Mouse (Mus musculus) forebrain, embryonic 14.5 days (tissue): ENCODE data around the gene Hist2h2ac. TPM values are rescaled to one million over a fixed set of nuclear protein-coding genes. Genes with fewer than 3 reads are reported as not detected.
"Not testable (repeated sequence)": the region's sequence is repeated elsewhere in the genome, so short reads cannot be mapped to it uniquely, and the experiment has no call there.

ENCODE experiments used
- ATAC-seq: fragments of 200-750 bp; cut with Nextera tagmentation; 2 replicates; pipeline ENCODE4 v1.8.0; 2017; ENCODE audit warnings: mild to moderate bottlenecking, moderate library complexity
- DNase-seq: peaks from one replicate; pipeline ENCODE4 v3.0.0-alpha.2; 2015; ENCODE audit warnings: low spot score
- H3K27ac ChIP-seq: fragments of 300-500 bp; sonication (generic); 2 replicates; pipeline ENCODE4 v1.5.1; 2014; ENCODE audit warnings: low read depth, mild to moderate bottlenecking, control low read depth, low read length, moderate library complexity
- H3K27me3 ChIP-seq: fragments of 300-500 bp; sonication (generic); replicated peaks from 2 replicates; pipeline ENCODE4 v1.6.1; 2014; ENCODE audit warnings: low read length, control low read depth, mixed read lengths; ENCODE audit not compliant: control insufficient read depth, insufficient read depth
- H3K36me3 ChIP-seq: fragments of 300-500 bp; sonication (generic); 2 replicates; pipeline ENCODE4 v1.6.1; 2014; ENCODE audit warnings: low read length, control low read depth; ENCODE audit not compliant: control insufficient read depth, insufficient read depth
- H3K4me1 ChIP-seq: fragments of 300-500 bp; sonication (generic); 2 replicates; pipeline ENCODE4 v1.6.1; 2014; ENCODE audit warnings: antibody characterized with exemption, low read length, control low read depth; ENCODE audit not compliant: control insufficient read depth, insufficient read depth
- H3K4me2 ChIP-seq: fragments of 300-500 bp; sonication (generic); 2 replicates; pipeline ENCODE4 v1.6.1; 2014; ENCODE audit warnings: mild to moderate bottlenecking, control low read depth, low read length
- H3K4me3 ChIP-seq: fragments of 300-500 bp; sonication (generic); 2 replicates; pipeline ENCODE4 v1.5.1; 2014; ENCODE audit warnings: low read depth, low read length, control low read depth
- H3K9ac ChIP-seq: fragments of 300-500 bp; sonication (generic); 2 replicates; pipeline ENCODE4 v1.6.1; 2014; ENCODE audit warnings: mild to moderate bottlenecking, low read length, control low read depth, moderate library complexity
- H3K9me3 ChIP-seq: fragments of 300-500 bp; sonication (generic); replicated peaks from 2 replicates; pipeline ENCODE4 v1.6.1; 2016; ENCODE audit warnings: low read length, control low read depth, mixed read lengths; ENCODE audit not compliant: control insufficient read depth
- WGBS: fragments of 180-500 bp; shearing (Covaris S2); extraction: QIAGEN DNeasy Blood & Tissue Kit; methylation state at CpG from one replicate; pipeline ENCODE4 v1.1.7; 2014; 5-methylcytosine and 5-hydroxymethylcytosine counted together
- polyA plus RNA-seq: library from polyadenylated mRNA; unstranded; fragments of >200 nt; fragmentation: Nextera tagmentation; extraction: Ambion mirVana; gene quantifications from 2 replicates; pipeline ENCODE4 v1.2.1, GENCODE M21; 2014

The Hist2h2ac gene
- polyA plus RNA-seq, 1 experiment from 2014 or later: 7.5 TPM

DNA sequence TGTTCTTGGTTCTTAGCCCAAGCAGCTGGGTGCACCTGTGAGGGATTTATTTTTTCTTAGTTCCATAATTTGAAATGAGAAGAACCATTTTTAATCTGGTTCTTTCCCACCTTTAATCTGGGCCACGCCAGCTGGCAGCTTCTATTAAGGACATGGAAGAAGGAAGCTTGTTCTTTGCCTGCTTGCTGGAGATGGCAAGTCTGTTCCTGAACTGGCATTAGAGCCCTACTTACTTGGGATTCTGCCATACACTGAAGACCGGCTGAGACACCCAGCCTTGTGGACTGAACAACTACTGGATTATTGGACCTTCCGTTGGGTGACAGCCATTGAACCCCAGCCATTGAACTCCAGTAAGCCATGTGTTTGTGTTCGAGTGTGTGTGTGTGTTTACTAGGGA is 2.1 kb upstream of the Hist2h2ac start:
- DNase-seq (no peak), ATAC-seq (no peak)
- Histone ChIP-seq H3K9ac (peak overlapping the region; percentile 17; the same call in 1 of the 2 replicates), H3K36me3 (no peaks in the 10 kb centered on the region), H3K4me1 (peaks cover 26% of the 10 kb centered on the region), H3K27me3 (no peaks in the 10 kb centered on the region), H3K4me2 (peak overlapping the region; percentile 63), H3K4me3 (no peak overlapping the region), H3K27ac (no peak overlapping the region), H3K9me3 (no peaks in the 10 kb centered on the region)
- 84% methylated on average over 4 of the region's 4 CpGs for WGBS

DNA sequence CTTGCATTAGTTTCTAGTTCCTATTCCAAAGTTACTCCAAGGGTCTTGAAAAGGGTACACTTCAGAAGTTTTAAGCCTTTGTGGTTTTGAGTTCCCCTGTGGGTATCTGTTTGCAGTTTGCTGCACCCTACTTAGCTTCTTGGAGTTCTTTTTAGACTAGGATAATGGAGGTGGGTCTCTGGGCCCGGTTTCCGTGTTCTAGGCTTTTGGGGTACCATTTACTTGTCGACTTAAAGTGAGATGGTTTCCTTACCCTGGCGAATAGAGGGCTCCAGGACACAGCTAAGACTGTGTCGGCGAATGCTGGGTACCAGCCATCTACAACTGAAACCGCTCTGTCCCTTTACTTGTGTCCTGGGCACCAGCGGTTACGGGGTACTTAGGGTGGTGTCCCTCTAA is 959 bp upstream of the Hist2h2ac start:
- 5% methylated on average over 9 of the region's 9 CpGs for WGBS
- H3K9ac ChIP-seq: peak overlapping the region; percentile 83
- no peak for ATAC-seq
- no peak for DNase-seq
- peak overlapping the region; percentile 63 for H3K4me2 ChIP-seq
- H3K36me3 ChIP-seq: no peaks in the 10 kb centered on the region
- H3K9me3 ChIP-seq: no peaks in the 10 kb centered on the region
- H3K27ac ChIP-seq: peak overlapping the region; percentile 97
- H3K4me3 ChIP-seq: peak overlapping the region; percentile 59
- H3K4me1 ChIP-seq: peaks cover 26% of the 10 kb centered on the region
- H3K27me3 ChIP-seq: no peaks in the 10 kb centered on the region

DNA sequence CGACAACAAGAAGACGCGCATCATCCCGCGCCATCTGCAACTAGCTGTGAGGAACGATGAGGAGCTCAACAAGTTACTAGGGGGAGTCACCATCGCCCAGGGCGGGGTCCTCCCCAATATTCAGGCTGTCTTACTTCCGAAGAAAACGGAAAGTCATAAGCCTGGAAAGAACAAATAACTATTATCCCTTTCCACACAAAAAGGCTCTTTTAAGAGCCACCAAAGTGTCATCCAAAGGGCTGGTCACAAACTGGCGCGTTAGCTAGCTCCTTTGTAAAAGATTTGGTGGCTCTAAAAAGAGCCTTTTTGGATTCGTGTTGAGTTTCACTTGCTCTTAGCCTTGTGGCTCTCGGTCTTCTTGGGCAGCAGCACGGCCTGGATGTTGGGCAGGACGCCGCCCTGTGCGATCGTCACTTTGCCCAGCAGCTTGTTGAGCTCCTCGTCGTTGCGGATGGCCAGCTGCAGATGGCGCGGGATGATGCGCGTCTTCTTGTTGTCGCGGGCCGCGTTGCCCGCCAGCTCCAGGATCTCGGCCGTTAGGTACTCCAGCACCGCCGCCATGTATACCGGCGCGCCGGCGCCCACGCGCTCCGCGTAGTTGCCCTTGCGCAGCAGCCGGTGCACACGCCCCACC is 432 bp downstream of the Hist2h2ac start:
- under 1% methylated on average over 26 of the region's 47 CpGs for WGBS
- peak overlapping the region; percentile 59 for H3K4me3 ChIP-seq
- not testable (repeated sequence) for DNase-seq, H3K9me3 ChIP-seq, H3K27me3 ChIP-seq, H3K36me3 ChIP-seq, ATAC-seq
- peak overlapping the region; percentile 83 for H3K9ac ChIP-seq
- H3K4me2 ChIP-seq: peak overlapping the region; percentile 63
- H3K27ac ChIP-seq: peak overlapping the region; percentile 97
- H3K4me1 ChIP-seq: peaks cover 23% of the 10 kb centered on the region

DNA sequence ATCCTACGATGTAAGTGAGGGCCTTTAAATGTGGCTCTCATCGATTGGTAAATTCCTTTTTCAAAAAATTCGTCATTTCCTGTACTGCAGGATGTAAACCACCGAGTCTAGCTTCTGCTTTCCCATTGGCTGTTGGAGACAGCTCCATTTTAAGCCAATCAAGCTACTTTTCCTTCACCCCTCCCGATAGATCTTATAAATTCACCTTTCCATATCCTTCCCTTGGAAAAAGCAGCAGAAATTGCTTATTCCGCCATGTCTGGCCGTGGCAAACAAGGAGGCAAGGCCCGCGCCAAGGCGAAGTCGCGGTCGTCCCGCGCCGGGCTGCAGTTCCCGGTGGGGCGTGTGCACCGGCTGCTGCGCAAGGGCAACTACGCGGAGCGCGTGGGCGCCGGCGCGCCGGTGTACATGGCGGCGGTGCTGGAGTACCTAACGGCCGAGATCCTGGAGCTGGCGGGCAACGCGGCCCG is 984 bp downstream of the Hist2h2ac start, which contains the start of the genes Bola1 and Hist2h2ab:
TSS of gene Bola1 (minus strand) at position 49 of the 470 bp plus-strand sequence.
TSS of gene Hist2h2ab (plus strand) at position 205 of the 470 bp plus-strand sequence.
- WGBS: under 1% methylated on average over 37 of the region's 37 CpGs

DNA sequence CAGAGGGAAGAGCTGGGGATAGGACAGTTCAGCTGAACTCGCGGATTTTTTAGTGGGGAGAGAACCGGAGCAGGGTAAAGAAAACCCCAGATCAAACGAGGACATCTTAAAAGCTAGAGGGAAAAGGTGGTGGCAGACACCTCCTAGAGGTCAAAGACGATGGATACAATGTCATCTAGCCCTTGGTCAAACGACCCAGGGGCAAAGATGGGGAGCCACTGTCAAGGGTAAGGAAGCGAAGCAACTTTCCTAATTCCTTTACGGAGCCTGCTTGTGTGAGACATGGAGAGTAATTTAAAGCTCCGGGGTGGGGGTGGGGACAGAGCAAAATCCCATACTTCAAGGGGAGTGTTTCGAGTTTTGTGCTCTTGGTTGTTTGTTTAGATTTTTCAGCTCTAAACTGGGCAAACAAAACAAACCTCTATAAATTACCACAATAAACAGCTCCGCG is 1.5 kb downstream of the Hist2h2ac start:
- Histone ChIP-seq H3K4me1 (peaks cover 21% of the 10 kb centered on the region), H3K9ac (peak overlapping the region; percentile 83), H3K4me3 (peak overlapping the region; percentile 59), H3K27me3 (no peaks in the 10 kb centered on the region), H3K4me2 (peak overlapping the region; percentile 63), H3K36me3 (no peaks in the 10 kb centered on the region), H3K9me3 (no peaks in the 10 kb centered on the region), H3K27ac (peak overlapping the region; percentile 97)
- DNase-seq (no peak), ATAC-seq (peak; percentile 30)
- under 1% methylated on average over 12 of the region's 12 CpGs for WGBS

More for the DNA sequence above, 984 bp downstream of the Hist2h2ac start, which contains the start of the genes Bola1 and Hist2h2ab:
- H3K4me1 ChIP-seq: peaks cover 21% of the 10 kb centered on the region
- peak within 1 kb of the TSS; percentile 83 for H3K9ac ChIP-seq
- H3K4me3 ChIP-seq: peak within 1 kb of the TSS; percentile 59
- H3K4me2 ChIP-seq: peak within 1 kb of the TSS; percentile 63
- H3K36me3 ChIP-seq: no peaks in the 10 kb centered on the region
- DNase-seq (peak; percentile 97), ATAC-seq (peak; percentile 91)
- no peaks in the 10 kb centered on the region for H3K9me3 ChIP-seq
- no peaks in the 10 kb centered on the region for H3K27me3 ChIP-seq
- H3K27ac ChIP-seq: peak within 1 kb of the TSS; percentile 97

DNA sequence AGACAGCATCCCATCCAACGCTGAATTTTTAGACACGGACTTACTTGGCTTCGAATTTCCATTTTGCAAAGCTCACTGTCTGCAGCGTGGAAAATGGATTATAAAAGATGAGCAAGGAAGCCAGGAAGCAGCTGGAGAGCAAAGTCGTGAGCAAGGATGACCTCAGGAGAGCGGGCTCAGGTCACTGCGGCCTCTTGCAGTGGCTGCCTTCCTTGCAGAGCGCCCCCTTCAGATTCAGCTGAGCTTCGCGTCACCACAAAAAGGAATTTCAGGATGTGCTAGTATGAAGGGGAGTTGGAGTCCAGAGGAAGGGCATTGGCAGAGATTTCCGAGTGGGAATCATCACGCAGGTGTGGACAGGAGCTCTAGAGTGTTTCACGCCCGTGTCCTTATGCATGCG is 11.4 kb downstream of the Hist2h2ac start:
- no peak for DNase-seq

DNA sequence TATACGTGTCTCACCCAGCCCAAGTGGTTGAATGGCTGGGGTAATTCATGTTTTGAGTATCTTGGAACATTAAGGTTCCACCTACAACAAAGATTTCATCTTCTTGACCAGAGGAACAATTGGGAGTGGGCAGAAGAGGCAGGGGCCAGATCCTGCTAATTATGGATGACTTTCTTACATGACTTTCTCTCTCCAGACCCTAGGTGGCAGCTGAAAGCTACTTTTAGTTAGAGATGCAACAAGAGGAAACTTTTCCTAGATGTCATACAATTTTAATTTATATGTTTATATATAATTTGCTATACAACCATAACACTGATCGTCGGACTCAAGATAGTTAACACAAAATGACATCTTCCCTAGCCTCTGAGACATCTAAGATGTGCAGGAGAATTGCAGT is 12.9 kb downstream of the Hist2h2ac start:
- 87% methylated on average over 3 of the region's 3 CpGs for WGBS
- ATAC-seq: no peak
- no peak overlapping the region for H3K27ac ChIP-seq
- no peaks in the 10 kb centered on the region for H3K4me1 ChIP-seq
- H3K27me3 ChIP-seq: no peaks in the 10 kb centered on the region; the same call in 1 of the 2 replicates
- no peak overlapping the region for H3K4me2 ChIP-seq
- no peak overlapping the region for H3K9ac ChIP-seq
- H3K4me3 ChIP-seq: no peak overlapping the region
- H3K9me3 ChIP-seq: no peaks in the 10 kb centered on the region
- no peaks in the 10 kb centered on the region for H3K36me3 ChIP-seq
- DNase-seq: no peak

More for the DNA sequence above, 11.4 kb downstream of the Hist2h2ac start:
- no peaks in the 10 kb centered on the region for H3K9me3 ChIP-seq
- H3K36me3 ChIP-seq: no peaks in the 10 kb centered on the region
- no peak for ATAC-seq
- WGBS: 27% methylated on average over 15 of the region's 15 CpGs
- H3K4me2 ChIP-seq: no peak overlapping the region
- H3K4me1 ChIP-seq: no peaks in the 10 kb centered on the region
- no peak overlapping the region for H3K9ac ChIP-seq
- H3K27ac ChIP-seq: no peak overlapping the region
- no peak overlapping the region for H3K4me3 ChIP-seq
- no peaks in the 10 kb centered on the region; the same call in 1 of the 2 replicates for H3K27me3 ChIP-seq

DNA sequence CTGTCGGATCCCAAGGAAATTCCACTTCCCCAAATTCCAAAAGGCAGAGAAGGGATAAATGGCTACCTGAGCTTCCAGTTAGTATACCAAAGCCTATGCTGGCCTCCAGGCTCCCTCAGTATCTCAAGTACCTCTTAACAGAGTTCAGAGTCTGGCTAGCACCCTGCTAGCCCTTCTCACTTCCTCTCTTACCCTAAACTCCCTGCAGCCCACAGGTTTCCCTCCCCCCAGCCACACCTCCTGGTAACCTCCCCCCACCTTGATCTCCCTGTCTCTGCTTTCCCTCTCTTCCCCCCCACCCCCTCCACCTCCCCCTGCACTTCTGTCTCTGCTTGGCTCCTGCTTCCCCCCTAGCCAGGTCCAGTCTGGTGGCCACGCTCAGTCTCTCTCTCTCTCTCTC is 20.9 kb downstream of the Hist2h2ac start:
- WGBS: 71% methylated on average over 2 of the region's 2 CpGs
- Histone ChIP-seq H3K4me1 (peaks cover 7% of the 10 kb centered on the region; the same call in 1 of the 2 replicates), H3K4me3 (no peak overlapping the region), H3K36me3 (no peaks in the 10 kb centered on the region), H3K9me3 (no peaks in the 10 kb centered on the region), H3K9ac (no peak overlapping the region), H3K27me3 (no peaks in the 10 kb centered on the region), H3K27ac (no peak overlapping the region), H3K4me2 (no peak overlapping the region)
- DNase-seq (no peak), ATAC-seq (no peak)
